Mouse (Mus musculus) stomach, embryonic 15.5 days (tissue): ENCODE results near the gene Rfx8. TPM values are rescaled to one million over a fixed set of nuclear protein-coding genes. Genes with fewer than 3 reads are reported as not detected.
"Not testable (repeated sequence)": the region's sequence is repeated elsewhere in the genome, so short reads cannot be mapped to it uniquely, and the experiment has no call there.

ENCODE experiments used
- ATAC-seq: fragments of 200-750 bp; cut with Nextera tagmentation; 2 replicates; pipeline ENCODE4 v1.8.0; 2017; ENCODE audit warnings: low read depth, moderate number of reproducible peaks, moderate TSS enrichment; ENCODE audit not compliant: insufficient read depth, low FRiP score
- H3K27ac ChIP-seq: fragments of 300-500 bp; sonication (generic); 2 replicates; pipeline ENCODE4 v1.5.1; 2015; ENCODE audit warnings: mild to moderate bottlenecking, inconsistent platforms
- H3K27me3 ChIP-seq: fragments of 300-500 bp; sonication (generic); replicated peaks from 2 replicates; pipeline ENCODE4 v1.6.1; 2015; ENCODE audit warnings: inconsistent platforms
- H3K36me3 ChIP-seq: fragments of 300-500 bp; sonication (generic); 2 replicates; pipeline ENCODE4 v1.6.1; 2015; ENCODE audit warnings: inconsistent platforms
- H3K4me1 ChIP-seq: fragments of 300-500 bp; sonication (generic); 2 replicates; pipeline ENCODE4 v1.6.1; 2015; ENCODE audit warnings: inconsistent platforms
- H3K4me2 ChIP-seq: fragments of 300-500 bp; sonication (generic); 2 replicates; pipeline ENCODE4 v1.6.1; 2015; ENCODE audit warnings: mild to moderate bottlenecking, inconsistent platforms
- H3K4me3 ChIP-seq: fragments of 300-500 bp; sonication (generic); replicated peaks from 2 replicates; pipeline ENCODE4 v1.5.1; 2015; ENCODE audit warnings: inconsistent platforms
- H3K9ac ChIP-seq: fragments of 300-500 bp; sonication (generic); 2 replicates; pipeline ENCODE4 v1.6.1; 2015; ENCODE audit warnings: inconsistent platforms
- H3K9me3 ChIP-seq: fragments of 300-500 bp; sonication (generic); 2 replicates; pipeline ENCODE4 v1.6.1; 2016; ENCODE audit warnings: inconsistent platforms
- WGBS: fragments of 180-500 bp; shearing (Covaris S2); methylation state at CpG from one replicate; pipeline ENCODE4 v1.1.7; 2015; 5-methylcytosine and 5-hydroxymethylcytosine counted together
- polyA plus RNA-seq: library from polyadenylated mRNA; unstranded; fragments of >200 nt; fragmentation: Nextera tagmentation; extraction: Ambion mirVana; gene quantifications from 2 replicates; pipeline ENCODE4 v1.2.1, GENCODE M21; 2015

Gene Rfx8
- polyA plus RNA-seq, 1 experiment from 2014 or later: 0.08 TPM

- Histone ChIP-seq H3K9me3 (no peaks in the 10 kb centered on the region), H3K27me3 (peaks cover 5% of the 10 kb centered on the region; the same call in 1 of the 2 replicates), H3K4me3 (no peak overlapping the region), H3K9ac (no peak overlapping the region), H3K4me1 (no peaks in the 10 kb centered on the region), H3K27ac (no peak overlapping the region), H3K4me2 (no peak overlapping the region), H3K36me3 (no peaks in the 10 kb centered on the region)
- 70% methylated on average over 6 of the region's 6 CpGs for WGBS
- ATAC-seq: no peak
These were observed 63.7 kb downstream of the Rfx8 start for GRCm38 (mm10) chr1:39656976-39657529.

GRCm38 (mm10) chr1:39654901-39655300, 65.9 kb downstream of the Rfx8 start:
- not testable (repeated sequence) for H3K9me3 ChIP-seq, H3K4me3 ChIP-seq, H3K36me3 ChIP-seq, ATAC-seq, H3K27ac ChIP-seq, H3K9ac ChIP-seq, H3K4me2 ChIP-seq
- Histone ChIP-seq H3K27me3 (peaks cover 21% of the 10 kb centered on the region), H3K4me1 (peaks cover 13% of the 10 kb centered on the region)
- 87% methylated on average over 18 of the region's 18 CpGs for WGBS

GRCm38 (mm10) chr1:39653028-39653427, 67.8 kb downstream of the Rfx8 start:
- ATAC-seq: no peak
- 78% methylated on average over 4 of the region's 4 CpGs for WGBS
- H3K9ac ChIP-seq: no peak overlapping the region
- H3K27me3 ChIP-seq: peaks cover 24% of the 10 kb centered on the region
- no peak overlapping the region for H3K27ac ChIP-seq
- no peaks in the 10 kb centered on the region for H3K9me3 ChIP-seq
- peaks cover 16% of the 10 kb centered on the region for H3K4me1 ChIP-seq
- H3K4me2 ChIP-seq: no peak overlapping the region
- no peak overlapping the region for H3K4me3 ChIP-seq
- H3K36me3 ChIP-seq: no peaks in the 10 kb centered on the region

GRCm38 (mm10) chr1:39651241-39651548, 69.6 kb downstream of the Rfx8 start, which contains the start of gene Creg2:
TSS of gene Creg2 (minus strand) at chr1:39651474.
- Histone ChIP-seq H3K4me1 (peaks cover 16% of the 10 kb centered on the region), H3K9ac (no peak within 1 kb of the TSS), H3K36me3 (no peaks in the 10 kb centered on the region), H3K9me3 (no peaks in the 10 kb centered on the region), H3K27me3 (peaks cover 24% of the 10 kb centered on the region), H3K4me2 (peak within 1 kb of the TSS; percentile 99), H3K27ac (no peak within 1 kb of the TSS), H3K4me3 (peak within 1 kb of the TSS; percentile 52)
- ATAC-seq: no peak
- WGBS: 37% methylated on average over 9 of the region's 9 CpGs

- H3K9me3 ChIP-seq: no peaks in the 10 kb centered on the region
- WGBS: 2% methylated on average over 70 of the region's 73 CpGs
- ATAC-seq: no peak; the same call in 1 of the 2 replicates
These were observed 70.2 kb downstream of the Rfx8 start for GRCm38 (mm10) chr1:39650435-39651240.

GRCm38 (mm10) chr1:39649691-39650434, 70.9 kb downstream of the Rfx8 start:
- WGBS: 16% methylated on average over 17 of the region's 17 CpGs
- Histone ChIP-seq H3K27me3 (peaks cover 24% of the 10 kb centered on the region), H3K27ac (no peak overlapping the region), H3K36me3 (no peaks in the 10 kb centered on the region), H3K4me2 (peak overlapping the region; percentile 99), H3K4me3 (peak overlapping the region; percentile 52), H3K9me3 (no peaks in the 10 kb centered on the region), H3K4me1 (peaks cover 16% of the 10 kb centered on the region), H3K9ac (no peak overlapping the region)
- no peak for ATAC-seq

More at GRCm38 (mm10) chr1:39650435-39651240, 70.2 kb downstream of the Rfx8 start:
- H3K36me3 ChIP-seq: no peaks in the 10 kb centered on the region
- no peak overlapping the region for H3K9ac ChIP-seq
- H3K4me2 ChIP-seq: peak overlapping the region; percentile 99
- no peak overlapping the region for H3K27ac ChIP-seq
- H3K27me3 ChIP-seq: peaks cover 24% of the 10 kb centered on the region
- H3K4me1 ChIP-seq: peaks cover 16% of the 10 kb centered on the region
- peak overlapping the region; percentile 52 for H3K4me3 ChIP-seq

GRCm38 (mm10) chr1:39648584-39648983, 72.2 kb downstream of the Rfx8 start:
- Histone ChIP-seq H3K9me3 (no peaks in the 10 kb centered on the region), H3K4me3 (no peak overlapping the region), H3K4me2 (no peak overlapping the region), H3K27ac (no peak overlapping the region), H3K9ac (no peak overlapping the region), H3K36me3 (no peaks in the 10 kb centered on the region), H3K4me1 (peaks cover 16% of the 10 kb centered on the region), H3K27me3 (peaks cover 24% of the 10 kb centered on the region)
- no peak for ATAC-seq
- WGBS: 81% methylated on average over 7 of the region's 7 CpGs

GRCm38 (mm10) chr1:39645905-39646759, 74.7 kb downstream of the Rfx8 start:
- Histone ChIP-seq H3K27ac (no peak overlapping the region), H3K4me3 (no peak overlapping the region), H3K36me3 (no peaks in the 10 kb centered on the region), H3K9me3 (no peaks in the 10 kb centered on the region), H3K9ac (no peak overlapping the region), H3K4me1 (peaks cover 16% of the 10 kb centered on the region), H3K4me2 (no peak overlapping the region), H3K27me3 (peaks cover 16% of the 10 kb centered on the region)
- no peak for ATAC-seq
- 53% methylated on average over 8 of the region's 8 CpGs for WGBS

GRCm38 (mm10) chr1:39644333-39644732, 76.5 kb downstream of the Rfx8 start:
- ATAC-seq: no peak
- Histone ChIP-seq H3K4me3 (no peak overlapping the region), H3K9ac (no peak overlapping the region), H3K36me3 (no peaks in the 10 kb centered on the region), H3K27ac (no peak overlapping the region), H3K27me3 (no peaks in the 10 kb centered on the region), H3K4me1 (no peaks in the 10 kb centered on the region), H3K9me3 (no peaks in the 10 kb centered on the region), H3K4me2 (no peak overlapping the region)
- WGBS: 72% methylated on average over 1 of the region's 1 CpGs

GRCm38 (mm10) chr1:39641667-39642066, 79.1 kb downstream of the Rfx8 start:
- Histone ChIP-seq H3K4me3 (no peak overlapping the region), H3K9ac (no peak overlapping the region), H3K27me3 (no peaks in the 10 kb centered on the region), H3K4me1 (no peaks in the 10 kb centered on the region), H3K9me3 (no peaks in the 10 kb centered on the region), H3K27ac (no peak overlapping the region), H3K4me2 (no peak overlapping the region), H3K36me3 (no peaks in the 10 kb centered on the region)
- ATAC-seq: no peak
- WGBS: 85% methylated on average over 7 of the region's 7 CpGs

GRCm38 (mm10) chr1:39637139-39637538, 83.7 kb downstream of the Rfx8 start:
- ATAC-seq: no peak
- no peak overlapping the region for H3K4me3 ChIP-seq
- H3K27ac ChIP-seq: no peak overlapping the region
- WGBS: 57% methylated on average over 8 of the region's 8 CpGs
- H3K4me2 ChIP-seq: no peak overlapping the region
- H3K36me3 ChIP-seq: no peaks in the 10 kb centered on the region
- no peaks in the 10 kb centered on the region for H3K9me3 ChIP-seq
- H3K27me3 ChIP-seq: no peaks in the 10 kb centered on the region
- H3K4me1 ChIP-seq: no peaks in the 10 kb centered on the region
- H3K9ac ChIP-seq: no peak overlapping the region
